Mouse (Mus musculus) hindbrain, embryonic 12.5 days (tissue): ENCODE measurements around the gene Tnfaip6. TPM values are rescaled to one million over a fixed set of nuclear protein-coding genes. Genes with fewer than 3 reads are reported as not detected.

Experiments used
- polyA plus RNA-seq: library from polyadenylated mRNA; unstranded; fragments of >200 nt; fragmentation: Nextera tagmentation; extraction: Ambion mirVana; gene quantifications from 2 replicates; pipeline ENCODE4 v1.2.1, GENCODE M21; 2016

Tnfaip6 gene
- polyA plus RNA-seq, 1 experiment from 2014 or later: 26.0 TPM

Other genes with a start within 250 kb of the Tnfaip6 start
- 7.5 and 10.4 TPM in 2 replicates for gene Rbm43, start 102.8 kb upstream of the Tnfaip6 start, polyA plus RNA-seq
- 7.8 and 9.9 TPM in 2 replicates for gene Nmi, start 64.5 kb upstream of the Tnfaip6 start, polyA plus RNA-seq
- gene Rif1, start 34.8 kb downstream of the Tnfaip6 start, polyA plus RNA-seq: 45.5 and 45.9 TPM in 2 replicates